Mouse (Mus musculus) urinary bladder, postnatal 10 days (tissue): Measurements from ENCODE around the gene Gm28036.
"Not testable (repeated sequence)": the region's sequence is repeated elsewhere in the genome, so short reads cannot be mapped to it uniquely, and the experiment has no call there.

ENCODE experiments used
- DNase-seq: peaks from one replicate; pipeline ENCODE4 v3.0.0; 2022; ENCODE audit warnings: low spot score

The Gm28036 gene

DNA sequence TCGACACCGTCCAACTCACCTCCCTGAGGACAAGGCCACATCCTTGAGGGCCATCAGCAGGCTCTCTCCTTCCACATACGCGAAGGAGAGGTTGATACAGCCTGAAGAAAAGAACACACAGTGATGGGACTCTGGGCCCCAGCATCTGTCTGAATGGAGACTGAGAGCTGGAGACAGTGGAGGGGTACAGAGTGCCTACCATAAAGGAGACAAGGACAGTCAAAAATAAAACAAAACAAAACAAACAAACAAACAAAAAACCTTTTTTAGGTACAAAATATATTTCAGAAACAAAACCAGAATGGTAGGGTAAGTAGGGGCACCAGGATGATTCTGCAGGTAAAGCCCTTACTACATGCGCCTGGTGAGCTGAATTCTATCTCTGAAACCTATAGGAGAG lies at the start of gene Gm28036:
TSS of gene Gm28036 (minus strand) at position 101 of the 400 bp plus-strand sequence.
- no peak for DNase-seq

DNA sequence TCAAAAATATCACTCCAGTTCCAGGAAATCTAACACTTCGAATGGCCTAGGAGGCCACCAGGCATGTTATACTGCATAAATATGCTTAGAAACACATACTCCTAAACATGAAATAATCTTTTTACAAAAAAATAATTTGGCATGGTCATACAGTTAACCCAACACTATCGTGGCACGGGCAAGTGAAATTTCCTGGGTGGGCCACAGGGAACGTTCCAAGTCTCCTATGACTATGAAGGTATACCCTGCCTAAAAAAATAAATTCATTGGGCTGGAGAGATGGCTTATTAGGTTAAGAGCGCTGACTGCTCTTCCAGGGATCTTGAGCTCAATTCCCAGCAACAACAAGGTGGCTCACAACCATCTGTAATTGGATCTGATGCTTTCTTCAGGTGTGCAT lies 39.7 kb upstream of the Gm28036 start:
- no peak for DNase-seq

DNA sequence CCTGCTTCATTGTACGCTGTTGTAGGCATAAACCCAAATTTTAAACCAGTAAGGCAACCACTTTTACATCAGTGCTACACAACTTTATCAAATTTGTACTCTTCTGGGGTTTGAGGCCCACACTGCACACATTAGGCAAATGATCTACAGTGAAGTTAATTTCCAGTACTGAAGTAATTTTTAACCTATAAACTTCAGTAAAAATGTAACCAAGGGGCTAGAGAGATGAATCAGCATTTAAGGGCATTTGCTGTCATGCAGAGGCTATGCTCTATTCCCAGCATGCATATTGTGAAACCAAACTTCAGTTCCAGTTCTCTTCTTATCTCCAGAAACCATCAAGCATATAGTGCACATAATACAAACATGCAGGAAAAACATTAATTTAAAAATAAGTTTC lies 38.6 kb upstream of the Gm28036 start:
- no peak for DNase-seq

GRCm38 (mm10) chr2:156151538-156151937 lies 24.6 kb upstream of the Gm28036 start:
- no peak for DNase-seq

DNA sequence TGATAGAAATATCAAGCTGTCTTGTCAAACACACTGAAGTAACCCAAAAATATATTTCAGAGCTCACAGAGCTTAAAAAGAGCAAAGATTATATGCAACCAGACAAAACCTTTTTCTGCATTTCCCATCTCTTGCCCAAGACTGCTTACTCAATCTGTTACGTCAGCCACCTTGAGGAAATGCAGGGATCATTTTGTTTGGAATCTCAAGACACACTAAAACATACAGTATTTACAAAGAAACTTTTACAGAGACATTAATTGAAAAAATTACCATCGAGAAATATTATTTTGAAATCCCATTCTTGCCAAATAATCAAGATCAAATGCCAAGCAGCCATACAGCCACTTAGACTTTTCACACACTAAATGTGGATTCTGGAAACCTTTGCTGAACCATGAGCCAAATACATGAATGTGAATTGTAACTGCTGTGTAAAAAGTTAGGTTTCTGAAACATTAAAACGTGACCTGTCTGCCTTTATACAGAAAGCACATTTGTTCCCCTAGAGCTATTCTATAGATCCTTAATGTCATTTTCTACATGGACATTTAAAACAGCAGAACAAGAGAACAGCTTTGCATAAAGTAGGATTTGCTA lies 20.5 kb upstream of the Gm28036 start:
- no peak for DNase-seq

GRCm38 (mm10) chr2:156146272-156146989 lies 19.5 kb upstream of the Gm28036 start:
- DNase-seq, result no peak

- no peak for DNase-seq
Observed at GRCm38 (mm10) chr2:156145486-156146130, 18.7 kb upstream of the Gm28036 start.

GRCm38 (mm10) chr2:156143953-156144724 lies 17.2 kb upstream of the Gm28036 start, which contains the start of the genes Romo1 and Nfs1:
Gene Romo1 (plus strand): TSS chr2:156144039.
Gene Nfs1 (minus strand): TSS chr2:156144186.
- peak; percentile 62 for DNase-seq

- no peak for DNase-seq
Observed at GRCm38 (mm10) chr2:156143367-156143766, 16.5 kb upstream of the Gm28036 start.

- DNase-seq, result no peak
Observed at GRCm38 (mm10) chr2:156142820-156143219, 15.9 kb upstream of the Gm28036 start.

DNA sequence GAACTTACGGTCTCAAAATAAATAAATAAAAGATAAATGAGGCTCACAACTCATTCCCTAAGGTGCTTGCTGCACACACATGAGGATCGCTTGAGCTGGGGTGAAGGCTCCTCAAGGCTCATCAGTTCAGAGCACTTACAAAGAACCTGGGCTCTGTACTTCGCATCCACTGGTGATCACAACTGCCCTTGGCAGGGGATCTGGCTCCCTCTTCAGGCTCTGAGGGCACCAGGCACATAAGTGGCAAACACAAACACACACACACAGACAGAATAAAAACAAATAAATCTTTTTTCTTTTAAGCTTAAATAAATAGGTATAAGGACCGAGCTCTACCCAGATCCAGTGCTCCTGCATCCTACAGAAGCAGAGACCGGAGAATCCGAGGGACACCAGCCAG lies 8.8 kb upstream of the Gm28036 start:
- DNase-seq, result no peak

GRCm38 (mm10) chr2:156134161-156134560 lies 7.3 kb upstream of the Gm28036 start:
- DNase-seq, result no peak

GRCm38 (mm10) chr2:156123731-156124130 lies 3.2 kb downstream of the Gm28036 start:
- no peak for DNase-seq

- DNase-seq, result no peak
Observed at GRCm38 (mm10) chr2:156119566-156119965, 7.3 kb downstream of the Gm28036 start.

- not testable (repeated sequence) for DNase-seq
Observed at GRCm38 (mm10) chr2:156112080-156112423, 14.8 kb downstream of the Gm28036 start.

- DNase-seq, result peak; percentile 59
Observed at GRCm38 (mm10) chr2:156111358-156112079, 15.4 kb downstream of the Gm28036 start, which contains the start of the genes Cpne1 and Rbm12. Gene Cpne1 (minus strand): TSS chr2:156111965. Gene Rbm12 (minus strand): TSS chr2:156111978.

DNA sequence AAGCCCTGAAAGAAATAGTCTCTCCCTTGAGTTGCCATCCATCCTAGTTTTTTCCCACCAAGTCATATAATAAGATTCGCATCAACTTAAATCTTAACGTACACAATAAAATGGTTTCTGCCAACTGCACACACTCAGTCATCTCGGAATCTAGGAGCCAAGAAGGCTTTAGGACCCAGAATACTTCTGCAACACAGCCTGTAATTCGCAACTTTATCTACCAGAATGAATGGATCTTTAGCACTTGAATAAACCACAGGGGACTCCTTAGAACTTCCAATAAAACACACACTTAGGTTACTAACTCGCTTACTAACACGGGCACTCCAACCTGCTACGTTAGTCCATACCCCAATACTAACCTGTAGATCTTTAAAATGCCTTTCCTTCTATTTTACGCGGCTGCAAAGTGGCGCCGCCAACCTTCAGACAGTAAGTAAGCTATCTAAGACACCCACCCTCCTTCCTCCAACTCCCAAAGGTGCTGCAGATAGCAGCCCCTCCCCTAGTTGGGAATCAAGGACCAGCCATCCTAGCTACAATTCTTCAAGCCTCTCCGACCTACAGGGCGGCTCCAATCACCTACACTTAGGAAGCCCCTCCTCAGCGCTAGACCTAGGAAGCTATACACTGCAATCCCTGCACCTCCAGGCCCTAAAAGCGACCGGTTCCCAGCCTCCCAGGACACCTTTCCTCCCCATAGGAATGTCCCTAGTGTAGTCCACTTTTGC lies 16.1 kb downstream of the Gm28036 start:
- DNase-seq, result no peak

GRCm38 (mm10) chr2:156091926-156092325 lies 35.0 kb downstream of the Gm28036 start:
- DNase-seq, result no peak

DNA sequence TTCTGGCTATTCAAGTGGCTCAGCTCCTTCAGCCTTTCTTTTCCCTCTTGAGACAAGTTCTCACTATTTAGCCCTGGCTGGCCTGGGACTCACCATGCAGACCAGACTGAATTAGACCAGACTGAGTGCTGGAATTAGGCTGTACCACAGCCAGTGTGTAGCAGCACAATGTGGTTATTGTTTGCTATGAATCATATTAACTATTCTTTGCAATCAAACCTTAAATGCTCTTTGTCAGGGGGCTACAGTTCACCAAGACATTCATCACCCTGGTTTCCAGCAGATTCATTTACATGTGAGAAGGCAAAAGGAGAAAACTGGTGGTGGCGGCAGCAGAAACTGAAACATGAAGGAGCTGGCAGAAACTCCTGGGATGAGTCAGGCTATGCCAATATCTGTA lies 37.1 kb downstream of the Gm28036 start:
- no peak for DNase-seq

GRCm38 (mm10) chr2:156087391-156088110 lies 39.3 kb downstream of the Gm28036 start:
- no peak for DNase-seq
